Mouse (Mus musculus) bone marrow macrophage, adult 2 months (primary cell): Measurements from ENCODE around the gene Pold4. TPM values are rescaled to one million over a fixed set of nuclear protein-coding genes. Genes with fewer than 3 reads are reported as not detected.
"Not testable (repeated sequence)": the region's sequence is repeated elsewhere in the genome, so short reads cannot be mapped to it uniquely, and the experiment has no call there.

Experiments used
- H3K27ac ChIP-seq: 2 replicates; pipeline ENCODE4 v1.5.1; 2012; ENCODE audit warnings: low read depth, low read length; ENCODE audit not compliant: insufficient read depth
- H3K4me1 ChIP-seq: 2 replicates; pipeline ENCODE4 v1.6.1; 2012; ENCODE audit warnings: low read length; ENCODE audit not compliant: control insufficient read depth, insufficient read depth
- H3K4me3 ChIP-seq: 2 replicates; pipeline ENCODE4 v1.5.1; 2012; ENCODE audit warnings: mild to moderate bottlenecking, low read length, moderate library complexity; ENCODE audit not compliant: insufficient read depth
- CTCF ChIP-seq: IDR thresholded peaks from 2 replicates; pipeline ENCODE4 v1.5.1; 2012; ENCODE audit warnings: low read depth, mild to moderate bottlenecking, low read length, moderate library complexity
- POLR2A ChIP-seq: IDR thresholded peaks from 2 replicates; pipeline ENCODE4 v1.6.1; 2012; ENCODE audit warnings: mild to moderate bottlenecking, low read depth, low read length, borderline replicate concordance
- polyA plus RNA-seq: library from polyadenylated mRNA; stranded (reverse); fragments of >200 nt; gene quantifications from 2 replicates; pipeline ENCODE4 v1.2.4, GENCODE M21; 2012; ENCODE audit not compliant: missing spikeins, insufficient read depth, insufficient read length

Pold4 gene
- polyA plus RNA-seq, 1 experiment, result 93.5 TPM

GRCm38 (mm10) chr19:4244775-4245174, 13.1 kb downstream of the Pold4 start:
- TF ChIP-seq CTCF, result no peak
- TF ChIP-seq POLR2A, result no peak
- Histone ChIP-seq H3K27ac (no peak overlapping the region), H3K4me1 (no peaks in the 10 kb centered on the region), H3K4me3 (no peak overlapping the region)

- Histone ChIP-seq H3K4me1 (no peaks in the 10 kb centered on the region), H3K27ac (no peak overlapping the region), H3K4me3 (no peak overlapping the region)
- no peak for TF ChIP-seq CTCF
- no peak for TF ChIP-seq POLR2A
Observed at GRCm38 (mm10) chr19:4247010-4247409, 15.3 kb downstream of the Pold4 start.

GRCm38 (mm10) chr19:4248683-4249082, 17.0 kb downstream of the Pold4 start:
- H3K27ac ChIP-seq, H3K4me1 ChIP-seq, H3K4me3 ChIP-seq: not testable (repeated sequence)

GRCm38 (mm10) chr19:4254230-4254629, 22.5 kb downstream of the Pold4 start:
- Histone ChIP-seq H3K4me3 (no peak overlapping the region), H3K27ac (no peak overlapping the region), H3K4me1 (peaks cover 4% of the 10 kb centered on the region; the same call in 1 of the 2 replicates)
- TF ChIP-seq POLR2A (no peak), CTCF (no peak)

GRCm38 (mm10) chr19:4255583-4256162, 24.0 kb downstream of the Pold4 start:
- TF ChIP-seq CTCF, result peak; percentile 18; the same call in 1 of the 2 replicates
- TF ChIP-seq POLR2A, result no peak
- H3K4me1 ChIP-seq, result peaks cover 12% of the 10 kb centered on the region
- no peak overlapping the region for H3K27ac ChIP-seq
- H3K4me3 ChIP-seq, result no peak overlapping the region

- Histone ChIP-seq H3K27ac (no peak overlapping the region), H3K4me1 (peaks cover 26% of the 10 kb centered on the region), H3K4me3 (peak overlapping the region; percentile 67)
- TF ChIP-seq POLR2A (no peak), CTCF (peak; percentile 41; the same call in 1 of the 2 replicates)
Observed at GRCm38 (mm10) chr19:4257216-4257896, 25.7 kb downstream of the Pold4 start.

GRCm38 (mm10) chr19:4257897-4258252, 26.2 kb downstream of the Pold4 start:
- TF ChIP-seq POLR2A (no peak), CTCF (peak; percentile 4; the same call in 1 of the 2 replicates)
- Histone ChIP-seq H3K4me1 (peaks cover 31% of the 10 kb centered on the region), H3K4me3 (no peak overlapping the region), H3K27ac (no peak overlapping the region)

- TF ChIP-seq POLR2A (no peak), CTCF (no peak)
- Histone ChIP-seq H3K4me3 (no peak overlapping the region), H3K27ac (no peak overlapping the region), H3K4me1 (peaks cover 47% of the 10 kb centered on the region)
Observed at GRCm38 (mm10) chr19:4261038-4261698, 29.5 kb downstream of the Pold4 start.

- TF ChIP-seq CTCF, result no peak
- no peak for TF ChIP-seq POLR2A
- Histone ChIP-seq H3K4me3 (no peak overlapping the region), H3K27ac (peak overlapping the region; percentile 92), H3K4me1 (peaks cover 48% of the 10 kb centered on the region)
Observed at GRCm38 (mm10) chr19:4262756-4263155, 31.1 kb downstream of the Pold4 start.

- no peak overlapping the region for H3K4me3 ChIP-seq
- peaks cover 51% of the 10 kb centered on the region for H3K4me1 ChIP-seq
- peak overlapping the region; percentile 92; the same call in 1 of the 2 replicates for H3K27ac ChIP-seq
- TF ChIP-seq CTCF, result no peak
- TF ChIP-seq POLR2A, result no peak
Observed at GRCm38 (mm10) chr19:4263702-4264101, 32.0 kb downstream of the Pold4 start.
